Mouse (Mus musculus) C2C12 (cell line): Measurements from ENCODE around the gene Tfe3. TPM values are rescaled to one million over a fixed set of nuclear protein-coding genes. Genes with fewer than 3 reads are reported as not detected.
"Not testable (repeated sequence)": the region's sequence is repeated elsewhere in the genome, so short reads cannot be mapped to it uniquely, and the experiment has no call there.

Experiments used
- H3K27me3 ChIP-seq: one replicate; pipeline ENCODE4 v1.6.1; 2011; ENCODE audit not compliant: control insufficient read depth, insufficient read depth, insufficient read length
- H3K36me3 ChIP-seq: one replicate; pipeline ENCODE4 v1.6.1; 2011; ENCODE audit not compliant: control insufficient read depth, insufficient read depth
- H3K4me3 ChIP-seq: one replicate; pipeline ENCODE4 v1.5.1; 2011; ENCODE audit warnings: mild to moderate bottlenecking, control low read depth; ENCODE audit not compliant: poor library complexity, insufficient read depth, severe bottlenecking
- H3K79me2 ChIP-seq: one replicate; pipeline ENCODE4 v1.6.1; 2011; ENCODE audit not compliant: control insufficient read depth, insufficient read depth
- H3K79me3 ChIP-seq: one replicate; pipeline ENCODE4 v1.6.1; 2011; ENCODE audit warnings: low read depth, control low read depth
- H3ac ChIP-seq: one replicate; pipeline ENCODE3; 2011; ENCODE audit warnings: low read depth; ENCODE audit not compliant: control insufficient read depth, insufficient read length
- CEBPB ChIP-seq: IDR thresholded peaks from one replicate; pipeline ENCODE4 v1.6.1; 2011; ENCODE audit warnings: low read depth, mild to moderate bottlenecking, control low read depth, moderate library complexity
- CTCF ChIP-seq: IDR thresholded peaks from one replicate; pipeline ENCODE4 v1.5.1; 2011; ENCODE audit not compliant: control insufficient read depth, insufficient read depth, insufficient read length
- FOSL1 ChIP-seq: IDR thresholded peaks from one replicate; pipeline ENCODE4 v1.8.0; 2011; ENCODE audit warnings: mild to moderate bottlenecking, low read length; ENCODE audit not compliant: poor library complexity, insufficient read depth, severe bottlenecking
- MAX ChIP-seq: IDR thresholded peaks from one replicate; pipeline ENCODE4 v1.6.1; 2011; ENCODE audit warnings: mild to moderate bottlenecking, control low read depth
- MYOD1 ChIP-seq: IDR thresholded peaks from one replicate; pipeline ENCODE4 v1.6.1; 2011; ENCODE audit warnings: low read depth; ENCODE audit not compliant: control insufficient read depth, insufficient read length
- MYOG ChIP-seq: IDR thresholded peaks from one replicate; pipeline ENCODE4 v1.6.1; 2011; ENCODE audit not compliant: control insufficient read depth, insufficient read length; ENCODE audit errors: extremely low read depth
- USF1 ChIP-seq: IDR thresholded peaks from one replicate; pipeline ENCODE4 v1.6.1; 2011; ENCODE audit warnings: low read depth, mild to moderate bottlenecking, control low read depth, moderate library complexity
- polyA plus RNA-seq: library from polyadenylated mRNA; unstranded; fragments of >200 nt; fragmentation: generic; extraction: Trizol; gene quantifications from one replicate; pipeline ENCODE4 v1.2.1, GENCODE M21; 2012; ENCODE audit warnings: missing spikeins

Gene Tfe3
- polyA plus RNA-seq, 1 experiment: 46.7 TPM

DNA sequence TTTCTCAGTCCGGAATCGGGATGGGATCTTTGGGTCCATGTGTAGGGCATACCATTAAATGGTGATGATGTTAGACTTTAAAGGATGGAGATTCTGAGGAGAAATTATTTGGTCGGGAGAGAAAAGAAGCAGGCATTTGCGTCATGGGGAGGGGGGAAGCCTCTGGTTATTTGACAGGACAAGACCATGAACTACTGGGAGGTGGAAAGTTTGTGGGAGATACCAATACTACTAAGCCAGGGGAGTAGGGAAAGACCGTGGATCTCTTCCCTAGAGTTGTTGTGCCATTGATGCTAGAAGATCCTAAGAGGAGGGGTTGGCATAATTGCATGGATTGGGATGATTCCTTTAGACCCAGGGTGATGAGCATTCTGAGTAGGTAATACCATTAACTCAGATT lies 27.9 kb downstream of the Tfe3 start:
- Histone ChIP-seq H3K4me3 (peak overlapping the region; percentile 44), H3K79me2 (peaks cover 11% of the 10 kb centered on the region), H3K36me3 (no peaks in the 10 kb centered on the region), H3ac (no peak overlapping the region), H3K79me3 (peaks cover 3% of the 10 kb centered on the region), H3K27me3 (no peaks in the 10 kb centered on the region)
- TF ChIP-seq MYOG (no peak), FOSL1 (no peak), MAX (no peak), USF1 (no peak), MYOD1 (no peak)

- H3K4me3 ChIP-seq: no peak overlapping the region
- no peak overlapping the region for H3ac ChIP-seq
- TF ChIP-seq USF1: no peak
- TF ChIP-seq CEBPB: no peak
- TF ChIP-seq FOSL1: no peak
- TF ChIP-seq MYOG: no peak
- no peak for TF ChIP-seq CTCF
- no peak for TF ChIP-seq MYOD1
- peaks cover 3% of the 10 kb centered on the region for H3K79me3 ChIP-seq
- H3K27me3 ChIP-seq: no peaks in the 10 kb centered on the region
- no peaks in the 10 kb centered on the region for H3K36me3 ChIP-seq
- peaks cover 11% of the 10 kb centered on the region for H3K79me2 ChIP-seq
Measured at GRCm38 (mm10) chrX:7793361-7793760, 31.0 kb downstream of the Tfe3 start.

DNA sequence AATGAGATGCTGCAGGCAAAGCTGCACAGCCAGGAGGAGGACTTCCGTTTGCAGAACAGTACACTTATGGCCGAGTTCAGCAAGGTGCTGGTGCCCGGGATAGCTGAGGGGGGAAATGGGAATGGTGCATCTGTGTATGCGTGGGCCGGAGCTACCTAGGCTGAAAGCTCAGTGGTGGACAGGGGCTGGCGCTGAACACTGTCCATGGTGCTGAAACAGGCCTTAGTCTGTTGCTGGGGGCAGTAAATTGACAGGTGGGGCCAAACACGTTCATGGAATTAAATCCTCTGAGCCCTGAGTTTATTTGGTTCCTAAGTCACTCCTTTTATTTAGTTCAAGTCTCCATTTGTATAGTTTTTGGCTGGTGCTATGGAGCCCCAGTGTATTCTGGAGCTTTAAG lies 32.7 kb downstream of the Tfe3 start:
- no peaks in the 10 kb centered on the region for H3K36me3 ChIP-seq
- no peak overlapping the region for H3ac ChIP-seq
- H3K27me3 ChIP-seq: no peaks in the 10 kb centered on the region
- H3K79me2 ChIP-seq: peaks cover 9% of the 10 kb centered on the region
- no peak overlapping the region for H3K4me3 ChIP-seq
- H3K79me3 ChIP-seq: peaks cover 3% of the 10 kb centered on the region
- TF ChIP-seq CEBPB: no peak
- no peak for TF ChIP-seq MYOD1
- TF ChIP-seq MYOG: no peak
- TF ChIP-seq CTCF: no peak
- TF ChIP-seq MAX: no peak
- TF ChIP-seq USF1: no peak
- TF ChIP-seq FOSL1: no peak

- Histone ChIP-seq H3K36me3 (no peaks in the 10 kb centered on the region), H3ac (no peak overlapping the region), H3K27me3 (no peaks in the 10 kb centered on the region), H3K4me3 (no peak overlapping the region), H3K79me3 (no peaks in the 10 kb centered on the region), H3K79me2 (no peaks in the 10 kb centered on the region)
- no peak for TF ChIP-seq CEBPB
- TF ChIP-seq MYOG: no peak
- TF ChIP-seq MYOD1: no peak
- no peak for TF ChIP-seq MAX
- TF ChIP-seq USF1: no peak
- no peak for TF ChIP-seq CTCF
- no peak for TF ChIP-seq FOSL1
Measured at GRCm38 (mm10) chrX:7797327-7797726, 35.0 kb downstream of the Tfe3 start.

GRCm38 (mm10) chrX:7802157-7802556 lies 39.8 kb downstream of the Tfe3 start:
- not testable (repeated sequence) for H3K4me3 ChIP-seq, H3K79me2 ChIP-seq, H3K79me3 ChIP-seq, H3K27me3 ChIP-seq, H3ac ChIP-seq, H3K36me3 ChIP-seq

DNA sequence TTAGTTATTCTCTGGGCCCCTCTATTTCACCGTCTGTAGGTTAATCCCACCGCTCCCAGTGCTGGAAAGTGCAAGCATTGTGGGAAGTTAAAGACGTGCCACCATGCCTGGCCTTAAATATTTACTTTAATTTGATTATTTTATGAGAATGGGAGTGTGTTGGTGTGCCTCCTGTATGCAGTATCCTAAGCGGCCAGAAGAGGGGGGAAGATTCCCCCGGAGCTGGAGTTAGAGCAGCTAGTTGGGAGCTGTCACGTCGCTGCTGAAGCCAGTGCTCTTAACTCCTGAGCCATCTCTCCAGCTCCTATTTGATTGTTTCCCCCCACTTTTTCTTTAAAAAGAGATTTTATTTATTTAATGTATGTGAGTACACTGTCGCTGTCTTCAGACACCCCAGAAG lies 52.7 kb downstream of the Tfe3 start:
- not testable (repeated sequence) for H3K27me3 ChIP-seq, H3K79me3 ChIP-seq, H3K79me2 ChIP-seq, H3ac ChIP-seq, H3K36me3 ChIP-seq, H3K4me3 ChIP-seq
